Mouse (Mus musculus) kidney, embryonic 14.5 days (tissue): ENCODE results near the gene Rnf212b. TPM values are rescaled to one million over a fixed set of nuclear protein-coding genes. Genes with fewer than 3 reads are reported as not detected.

Experiments
- ATAC-seq: fragments of 200-750 bp; cut with Nextera tagmentation; 2 replicates; pipeline ENCODE4 v1.8.0; 2017; ENCODE audit warnings: moderate number of reproducible peaks, mild to moderate bottlenecking, moderate TSS enrichment, moderate library complexity; ENCODE audit not compliant: low FRiP score, low TSS enrichment
- H3K27ac ChIP-seq: fragments of 300-500 bp; sonication (generic); 2 replicates; pipeline ENCODE4 v1.5.1; 2014; ENCODE audit warnings: low read depth, mild to moderate bottlenecking, low read length, moderate library complexity, mixed read lengths
- H3K27me3 ChIP-seq: fragments of 300-500 bp; sonication (generic); 2 replicates; pipeline ENCODE4 v1.6.1; 2014; ENCODE audit warnings: mild to moderate bottlenecking, low read length; ENCODE audit not compliant: control insufficient read depth, insufficient read depth
- H3K36me3 ChIP-seq: fragments of 300-500 bp; sonication (generic); 2 replicates; pipeline ENCODE4 v1.6.1; 2014; ENCODE audit warnings: low read length, mixed read lengths; ENCODE audit not compliant: control insufficient read depth, insufficient read depth
- H3K4me1 ChIP-seq: fragments of 300-500 bp; sonication (generic); 2 replicates; pipeline ENCODE4 v1.6.1; 2014; ENCODE audit warnings: low read length, mixed read lengths; ENCODE audit not compliant: control insufficient read depth, insufficient read depth
- H3K4me2 ChIP-seq: fragments of 300-500 bp; sonication (generic); replicated peaks from 2 replicates; pipeline ENCODE4 v1.6.1; 2014; ENCODE audit warnings: low read depth, mild to moderate bottlenecking, low read length
- H3K4me3 ChIP-seq: fragments of 300-500 bp; sonication (generic); 2 replicates; pipeline ENCODE4 v1.5.1; 2014; ENCODE audit warnings: mild to moderate bottlenecking, low read length
- H3K9ac ChIP-seq: fragments of 300-500 bp; sonication (generic); 2 replicates; pipeline ENCODE4 v1.6.1; 2014; ENCODE audit warnings: low read depth, mild to moderate bottlenecking, low read length, moderate library complexity
- H3K9me3 ChIP-seq: fragments of 300-500 bp; sonication (generic); 2 replicates; pipeline ENCODE4 v1.6.1; 2016; ENCODE audit warnings: low read length; ENCODE audit not compliant: control insufficient read depth
- WGBS: fragments of 180-500 bp; shearing (Covaris S2); extraction: QIAGEN DNeasy Blood & Tissue Kit; methylation state at CpG from one replicate; pipeline ENCODE4 v1.1.7; 2014; 5-methylcytosine and 5-hydroxymethylcytosine counted together
- polyA plus RNA-seq: library from polyadenylated mRNA; unstranded; fragments of >200 nt; fragmentation: Nextera tagmentation; extraction: Ambion mirVana; gene quantifications from 2 replicates; pipeline ENCODE4 v1.2.1, GENCODE M21; 2014

Rnf212b gene
- polyA plus RNA-seq, 1 experiment from 2014 or later: not detected

- Histone ChIP-seq H3K9ac (peak overlapping the region; percentile 76), H3K27me3 (no peaks in the 10 kb centered on the region; the same call in 1 of the 2 replicates), H3K4me3 (peak overlapping the region; percentile 73), H3K4me2 (peak overlapping the region; percentile 99), H3K4me1 (peaks cover 8% of the 10 kb centered on the region; the same call in 1 of the 2 replicates), H3K36me3 (no peaks in the 10 kb centered on the region), H3K27ac (peak overlapping the region; percentile 57), H3K9me3 (no peaks in the 10 kb centered on the region)
- WGBS: 2% methylated on average over 36 of the region's 36 CpGs
- ATAC-seq: peak; percentile 53; the same call in 1 of the 2 replicates
These were observed 62.0 kb downstream of the Rnf212b start for GRCm38 (mm10) chr14:54875844-54876538.

GRCm38 (mm10) chr14:54876539-54877047 is 62.7 kb downstream of the Rnf212b start:
- WGBS: 1% methylated on average over 72 of the region's 72 CpGs
- Histone ChIP-seq H3K36me3 (no peaks in the 10 kb centered on the region), H3K4me2 (peak overlapping the region; percentile 99), H3K27me3 (no peaks in the 10 kb centered on the region; the same call in 1 of the 2 replicates), H3K27ac (peak overlapping the region; percentile 57), H3K4me3 (peak overlapping the region; percentile 73), H3K4me1 (peaks cover 8% of the 10 kb centered on the region; the same call in 1 of the 2 replicates), H3K9me3 (no peaks in the 10 kb centered on the region), H3K9ac (peak overlapping the region; percentile 76)
- ATAC-seq: peak; percentile 90

- H3K27me3 ChIP-seq: no peaks in the 10 kb centered on the region; the same call in 1 of the 2 replicates
- H3K9me3 ChIP-seq: no peaks in the 10 kb centered on the region
- H3K27ac ChIP-seq: peak within 1 kb of the TSS; percentile 57
- H3K4me2 ChIP-seq: peak within 1 kb of the TSS; percentile 99
- ATAC-seq: peak; percentile 77
- WGBS: under 1% methylated on average over 60 of the region's 61 CpGs
- H3K4me1 ChIP-seq: peaks cover 8% of the 10 kb centered on the region; the same call in 1 of the 2 replicates
- no peaks in the 10 kb centered on the region for H3K36me3 ChIP-seq
- peak within 1 kb of the TSS; percentile 76 for H3K9ac ChIP-seq
- H3K4me3 ChIP-seq: peak within 1 kb of the TSS; percentile 73
These were observed 63.2 kb downstream of the Rnf212b start, which contains the start of gene Ppp1r3e for GRCm38 (mm10) chr14:54877048-54877715. Gene Ppp1r3e (minus strand): TSS chr14:54877550.

GRCm38 (mm10) chr14:54883154-54884021 is 69.4 kb downstream of the Rnf212b start, which contains the start of the genes Bcl2l2 and Gm20521:
Gene Bcl2l2 (plus strand): TSS chr14:54883377.
Gene Gm20521 (plus strand): TSS chr14:54883441.
- Histone ChIP-seq H3K9me3 (no peaks in the 10 kb centered on the region), H3K4me2 (peak within 1 kb of the TSS; percentile 80), H3K4me3 (peak within 1 kb of the TSS; percentile 73), H3K27ac (peak within 1 kb of the TSS; percentile 95), H3K4me1 (peaks cover 7% of the 10 kb centered on the region; the same call in 1 of the 2 replicates), H3K27me3 (no peaks in the 10 kb centered on the region), H3K9ac (peak within 1 kb of the TSS; percentile 84), H3K36me3 (peaks cover 12% of the 10 kb centered on the region; the same call in 1 of the 2 replicates)
- ATAC-seq: peak; percentile 91
- under 1% methylated on average over 27 of the region's 27 CpGs for WGBS

- Histone ChIP-seq H3K4me3 (peak overlapping the region; percentile 73), H3K9ac (peak overlapping the region; percentile 84), H3K9me3 (no peaks in the 10 kb centered on the region), H3K27ac (peak overlapping the region; percentile 95), H3K4me1 (peaks cover 7% of the 10 kb centered on the region; the same call in 1 of the 2 replicates), H3K27me3 (no peaks in the 10 kb centered on the region), H3K4me2 (peak overlapping the region; percentile 80), H3K36me3 (peaks cover 12% of the 10 kb centered on the region; the same call in 1 of the 2 replicates)
- peak; percentile 5; the same call in 1 of the 2 replicates for ATAC-seq
- 14% methylated on average over 21 of the region's 21 CpGs for WGBS
These were observed 70.2 kb downstream of the Rnf212b start for GRCm38 (mm10) chr14:54884022-54884712.

- H3K4me2 ChIP-seq: no peak overlapping the region; the same call in 1 of the 2 replicates
- peaks cover 7% of the 10 kb centered on the region; the same call in 1 of the 2 replicates for H3K4me1 ChIP-seq
- no peak overlapping the region; the same call in 1 of the 2 replicates for H3K9ac ChIP-seq
- ATAC-seq: no peak
- peaks cover 12% of the 10 kb centered on the region; the same call in 1 of the 2 replicates for H3K36me3 ChIP-seq
- no peak overlapping the region for H3K4me3 ChIP-seq
- no peaks in the 10 kb centered on the region for H3K27me3 ChIP-seq
- H3K9me3 ChIP-seq: no peaks in the 10 kb centered on the region
- no peak overlapping the region for H3K27ac ChIP-seq
- WGBS: 88% methylated on average over 11 of the region's 11 CpGs
These were observed 71.4 kb downstream of the Rnf212b start for GRCm38 (mm10) chr14:54885309-54885708.

- ATAC-seq: no peak
- H3K9me3 ChIP-seq: no peaks in the 10 kb centered on the region
- H3K4me1 ChIP-seq: peaks cover 24% of the 10 kb centered on the region
- H3K36me3 ChIP-seq: peaks cover 20% of the 10 kb centered on the region
- H3K9ac ChIP-seq: peak within 1 kb of the TSS; percentile 58; the same call in 1 of the 2 replicates
- H3K4me3 ChIP-seq: peak within 1 kb of the TSS; percentile 98
- WGBS: 97% methylated on average over 3 of the region's 3 CpGs
- no peaks in the 10 kb centered on the region for H3K27me3 ChIP-seq
- peak within 1 kb of the TSS; percentile 49 for H3K4me2 ChIP-seq
- H3K27ac ChIP-seq: peak within 1 kb of the TSS; percentile 79
These were observed 78.3 kb downstream of the Rnf212b start, which contains the start of gene Pabpn1 for GRCm38 (mm10) chr14:54892200-54892599. Gene Pabpn1 (plus strand): TSS chr14:54892500.
